Mouse (Mus musculus): ENCODE measurements around the gene Etv2.

The Etv2 gene

DNA sequence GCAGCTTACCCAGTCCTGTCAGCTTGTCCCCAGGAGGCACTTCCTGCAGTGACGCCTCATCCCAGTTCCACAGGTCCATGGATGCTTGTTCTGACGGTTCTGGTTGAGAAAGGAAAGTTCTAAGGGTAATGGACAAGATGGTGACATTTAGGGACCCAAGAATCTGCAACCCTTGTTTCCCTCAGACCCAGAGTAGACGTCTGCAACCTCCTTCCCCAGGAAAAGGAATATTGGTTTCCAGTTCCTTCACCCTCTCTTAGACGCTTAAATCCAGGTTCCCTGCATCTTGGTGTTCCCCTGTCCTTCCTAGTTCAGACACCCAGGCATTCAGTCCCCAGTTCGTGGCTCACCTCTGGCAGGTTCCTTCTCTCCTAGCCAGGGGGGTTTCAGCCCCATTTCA lies at the start of gene Etv2:
Gene Etv2, minus strand, starts transcription at position 101 of the 400 bp plus-strand sequence.
- no peak for DNase-seq (ENCODE audit: low spot score)

DNA sequence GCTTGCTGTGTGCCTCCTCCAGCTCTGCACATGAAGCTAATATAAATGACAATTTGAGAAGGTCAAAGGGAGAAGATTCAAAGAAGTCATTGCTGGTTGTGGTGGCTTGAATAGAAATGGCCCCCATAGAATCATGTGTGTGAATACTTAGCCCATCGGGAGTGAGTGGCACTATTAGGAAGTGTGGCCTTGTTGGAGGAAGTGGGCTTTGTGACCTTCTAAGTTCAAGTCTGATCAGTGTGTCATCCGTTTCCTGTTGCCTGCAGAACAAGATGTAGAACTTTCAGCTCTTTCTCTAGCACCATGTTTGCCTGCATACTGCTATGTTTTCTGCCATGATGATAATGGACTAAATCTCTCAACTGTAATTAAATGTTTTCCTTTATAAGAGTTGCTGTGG lies 47.8 kb upstream of the Etv2 start:
- no peak for DNase-seq (ENCODE audit: low spot score)

DNA sequence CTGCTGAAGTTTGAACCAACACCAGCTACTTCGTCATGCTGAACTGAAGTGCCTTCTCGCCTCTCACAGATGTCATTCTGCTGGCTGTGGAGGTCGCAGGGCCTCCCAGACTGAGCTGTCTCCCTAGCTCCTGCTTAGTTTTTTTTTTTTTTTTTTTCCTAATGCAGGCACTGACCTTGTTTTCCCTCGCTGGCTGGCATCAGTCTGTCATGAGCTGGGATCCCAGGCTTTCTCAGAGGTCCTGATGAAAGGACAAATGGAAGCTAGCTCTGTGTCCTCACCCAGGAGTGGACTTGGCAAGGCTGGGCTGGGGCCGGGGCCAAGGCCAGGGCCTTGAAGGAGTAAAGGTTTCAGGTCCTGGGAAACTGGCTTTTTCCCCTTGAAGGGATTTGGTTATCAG lies 46.2 kb upstream of the Etv2 start:
- DNase-seq (ENCODE audit: low spot score) = peak; percentile 37

DNA sequence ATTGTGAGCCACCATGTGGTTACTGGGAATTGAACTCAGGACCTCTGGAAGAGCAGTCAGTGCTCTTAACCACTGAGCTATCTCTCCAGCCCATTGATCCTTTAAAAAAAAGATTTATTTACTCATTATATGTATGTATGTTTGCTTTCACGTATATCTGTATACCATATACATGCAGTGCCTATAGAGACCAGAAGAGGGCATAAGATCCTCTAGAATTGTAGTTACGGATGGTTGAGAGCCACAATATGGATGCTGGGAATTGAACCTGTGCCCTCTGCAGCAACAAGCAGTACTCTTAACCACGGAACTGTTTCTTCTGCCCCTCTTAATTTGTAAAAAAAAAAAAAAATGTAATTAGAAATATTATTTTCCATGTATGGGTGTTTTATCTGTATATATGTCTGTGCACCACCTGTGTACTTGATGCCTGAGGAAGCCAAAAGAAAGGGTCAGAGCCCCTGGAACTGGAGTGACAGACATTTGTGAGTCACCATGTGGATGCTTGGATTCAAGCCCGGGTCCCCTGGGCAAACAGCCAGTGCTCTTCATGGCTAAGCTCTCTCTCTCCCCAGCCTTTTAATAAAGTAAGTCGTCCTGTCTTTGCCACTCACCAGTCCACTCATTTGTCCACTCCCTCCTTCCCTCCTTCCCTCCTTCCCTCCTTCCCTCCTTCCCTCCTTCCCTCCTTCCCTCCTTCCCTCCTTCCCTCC lies 42.8 kb upstream of the Etv2 start:
- DNase-seq (ENCODE audit: low spot score) = peak; percentile 15

DNA sequence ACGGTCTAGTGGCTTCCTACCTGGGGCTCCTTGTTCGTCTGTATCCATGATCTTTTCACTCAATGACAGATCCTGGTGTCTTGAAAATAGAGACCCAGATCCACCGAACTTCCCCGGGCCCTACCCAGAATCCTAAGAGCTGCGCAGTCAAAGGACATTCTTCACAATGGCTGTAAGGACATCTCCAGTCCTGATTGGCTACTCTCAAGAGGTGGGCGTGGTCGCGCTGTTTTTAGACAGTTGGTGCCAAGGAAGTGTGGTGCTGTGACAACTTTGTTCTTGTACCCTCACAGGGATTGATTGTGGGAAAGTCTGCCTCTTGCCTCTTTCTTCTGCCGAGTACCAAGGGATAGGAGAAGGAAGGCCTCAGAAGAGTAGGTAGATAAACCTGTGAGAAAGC lies 35.8 kb upstream of the Etv2 start, which contains the start of gene Pmis2:
Gene Pmis2, minus strand, starts transcription at position 126 of the 400 bp plus-strand sequence.
- DNase-seq (ENCODE audit: low spot score) = no peak

DNA sequence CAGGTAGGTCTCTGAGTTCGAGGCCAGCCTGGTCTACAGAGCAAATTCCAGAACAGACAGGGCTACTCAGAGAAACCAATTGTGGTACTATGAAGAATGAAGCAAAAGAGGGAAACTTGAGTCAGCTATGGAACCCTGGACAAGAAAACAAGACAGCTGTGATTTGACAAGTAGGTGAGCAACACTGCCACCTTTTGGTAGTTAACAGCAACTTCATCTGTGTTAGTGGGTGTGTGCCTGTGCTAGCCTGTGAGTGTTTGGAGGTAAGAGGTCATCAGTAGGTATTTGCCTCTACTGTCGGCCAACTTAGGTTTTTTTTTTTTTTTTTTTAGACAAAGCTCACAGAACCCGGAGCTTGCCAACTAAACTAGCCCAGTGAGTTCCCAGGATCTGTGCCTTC lies 33.6 kb upstream of the Etv2 start:
- DNase-seq (ENCODE audit: low spot score) = no peak

DNA sequence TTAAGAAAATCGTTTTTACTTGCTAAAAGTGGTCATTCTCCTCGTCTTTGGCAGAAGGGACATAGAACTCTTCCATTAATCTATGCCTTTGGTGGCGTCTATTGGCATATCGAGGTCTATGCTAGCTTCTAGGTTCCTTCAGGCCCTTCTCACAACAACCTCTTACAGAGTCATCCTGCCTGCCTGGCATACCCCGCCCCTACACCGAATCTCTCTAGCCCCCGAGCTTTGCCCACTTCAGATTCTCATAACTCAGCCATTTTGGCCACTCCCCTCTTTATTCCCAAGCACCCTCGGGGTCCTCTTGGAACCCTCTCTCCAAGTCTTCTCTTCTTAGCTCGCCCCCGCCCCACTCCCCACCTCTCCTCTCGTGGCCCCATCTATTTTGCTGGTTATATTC lies 29.7 kb upstream of the Etv2 start:
- DNase-seq (ENCODE audit: low spot score) = no peak

DNA sequence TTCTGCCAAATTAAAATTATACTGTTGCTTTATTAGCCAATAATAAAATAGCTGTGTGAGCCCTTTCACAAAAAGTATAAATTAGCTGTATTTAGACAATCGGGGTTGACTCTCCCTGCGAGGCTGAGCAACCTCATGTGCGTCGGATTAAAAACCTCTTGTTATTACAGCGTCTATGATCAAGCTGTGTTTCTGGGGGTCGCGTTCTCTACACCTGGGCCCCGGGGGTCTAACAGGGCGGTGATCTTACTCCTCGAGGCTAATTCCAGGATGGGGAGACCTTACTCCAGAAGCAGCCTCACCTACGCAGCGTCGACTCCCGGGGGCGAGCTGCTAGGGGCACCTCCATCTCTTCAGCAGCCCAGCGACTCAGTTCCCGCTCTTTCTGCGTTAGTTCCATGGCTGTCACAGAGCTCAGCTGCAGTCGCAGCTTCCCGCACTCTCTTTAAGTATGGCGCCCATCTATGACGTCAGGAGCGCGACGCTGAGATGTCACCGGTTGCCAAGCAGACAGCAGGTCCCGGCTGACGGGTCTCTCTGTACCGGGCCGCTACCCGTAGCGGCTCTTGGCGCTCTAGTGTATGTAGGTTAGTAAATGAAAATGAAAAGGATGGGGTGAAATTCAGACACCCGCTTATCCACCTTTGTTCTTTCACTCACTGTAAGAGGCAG lies 29.0 kb upstream of the Etv2 start, which contains the start of gene Haus5:
Gene Haus5, minus strand, starts transcription at position 466 of the 672 bp plus-strand sequence.
- peak; percentile 86 for DNase-seq (ENCODE audit: low spot score)

DNA sequence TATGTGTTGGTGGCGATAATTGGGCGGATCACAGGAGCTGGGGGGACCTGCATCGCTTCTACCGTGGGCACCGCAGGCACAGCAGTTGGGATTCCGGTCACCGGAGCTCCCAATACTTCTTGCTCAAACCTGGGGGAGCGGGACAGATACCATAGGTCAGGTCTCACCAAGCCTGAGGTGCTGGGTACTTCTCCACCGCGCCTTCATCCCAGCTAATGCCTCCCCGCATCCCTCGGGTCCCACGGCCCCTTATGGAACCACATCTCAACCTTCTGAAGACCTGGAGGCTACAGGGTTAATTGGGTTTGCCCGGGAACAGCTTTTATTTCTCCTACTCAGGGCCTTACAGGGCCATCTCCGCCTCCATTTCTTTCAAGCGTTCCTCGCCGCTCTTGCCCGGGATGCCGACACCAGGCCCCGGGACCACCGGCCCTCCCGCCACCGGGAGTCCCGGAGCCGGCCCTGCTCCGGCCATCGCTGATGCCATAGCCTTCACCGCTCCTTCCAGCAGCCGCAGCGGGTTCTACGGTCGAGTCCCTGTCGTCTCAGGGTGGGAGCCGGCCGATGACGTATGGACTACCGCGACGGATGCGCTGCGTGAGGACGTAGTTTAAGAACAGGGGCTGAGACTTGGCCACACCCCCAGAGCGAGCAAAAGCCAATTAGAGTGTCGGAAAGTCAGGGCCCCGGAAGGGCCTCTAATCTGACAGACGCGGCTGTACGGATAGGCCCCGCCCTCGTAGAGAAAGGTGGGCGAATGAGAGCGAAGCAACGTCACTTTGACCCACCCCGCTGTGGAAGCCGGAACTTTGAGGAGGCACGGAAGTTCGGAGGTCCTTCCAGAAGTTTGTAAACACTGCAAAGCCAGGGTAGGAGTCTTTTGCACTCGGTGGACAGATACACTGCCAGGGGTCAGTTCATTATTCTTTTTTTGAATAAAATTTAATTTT lies 14.2 kb upstream of the Etv2 start, which contains the start of gene Rbm42:
Gene Rbm42, minus strand, starts transcription at position 727 of the 950 bp plus-strand sequence.
- DNase-seq (ENCODE audit: low spot score) = peak; percentile 96

DNA sequence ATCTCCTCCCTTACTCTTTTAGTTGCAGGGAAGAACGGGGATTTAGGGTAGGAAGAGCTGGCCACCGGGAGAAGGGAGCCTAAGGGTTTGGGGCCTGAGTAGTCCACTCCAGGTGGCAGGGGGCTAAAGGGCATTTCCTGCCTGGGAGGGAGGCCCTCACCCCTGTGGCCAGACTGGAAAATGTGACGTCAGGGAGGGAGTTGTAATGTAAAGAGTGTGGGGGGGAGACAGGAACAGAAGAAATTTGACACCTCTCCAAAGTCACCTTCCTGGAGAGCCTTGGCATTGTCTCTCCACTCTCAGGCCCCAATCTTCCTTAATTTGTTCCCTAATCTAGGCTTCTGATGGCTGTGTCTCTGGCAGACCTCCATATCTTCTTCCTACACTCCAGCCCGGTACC lies 3.4 kb upstream of the Etv2 start:
- DNase-seq (ENCODE audit: low spot score) = no peak

DNA sequence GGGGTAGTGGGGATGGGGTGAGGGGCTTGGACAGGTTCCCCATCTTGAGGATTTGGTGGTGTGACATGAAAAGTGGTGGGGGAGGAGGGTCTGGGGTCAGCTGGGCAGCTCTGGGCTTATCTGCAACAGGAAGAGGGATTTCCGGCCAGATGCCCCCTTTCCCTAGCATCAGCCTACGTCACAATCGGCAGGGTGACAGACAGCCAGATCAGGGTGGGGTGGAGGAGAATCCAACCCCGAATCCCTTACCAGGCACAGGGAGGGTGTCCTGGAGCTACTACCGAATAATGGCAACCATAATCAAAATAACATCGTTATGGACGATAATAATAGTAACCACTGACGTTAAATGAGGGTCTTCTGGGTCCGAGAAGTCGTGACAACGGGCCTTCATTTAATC lies 743 bp upstream of the Etv2 start:
- no peak for DNase-seq (ENCODE audit: low spot score)

DNA sequence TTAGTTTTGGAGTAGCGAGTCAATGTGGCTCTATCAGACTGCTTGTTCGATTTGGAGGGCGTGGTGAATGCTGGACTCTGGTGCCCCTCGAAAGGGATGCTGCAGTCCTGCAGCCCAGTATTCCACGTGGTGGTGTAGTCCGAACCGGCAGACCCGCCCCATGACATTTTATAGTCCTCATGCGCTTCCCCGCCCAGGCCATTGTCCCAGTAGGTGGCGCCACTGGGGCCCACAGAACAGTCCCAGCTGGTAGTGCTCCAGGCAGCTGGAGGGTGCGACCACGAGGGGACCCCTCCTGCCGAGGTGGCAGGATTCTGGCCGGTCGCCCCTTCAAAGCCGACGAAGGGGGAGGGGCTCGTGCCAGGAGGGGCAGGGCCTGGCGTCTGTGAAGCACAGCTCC lies 1.0 kb downstream of the Etv2 start:
- DNase-seq (ENCODE audit: low spot score) = peak; percentile 48

DNA sequence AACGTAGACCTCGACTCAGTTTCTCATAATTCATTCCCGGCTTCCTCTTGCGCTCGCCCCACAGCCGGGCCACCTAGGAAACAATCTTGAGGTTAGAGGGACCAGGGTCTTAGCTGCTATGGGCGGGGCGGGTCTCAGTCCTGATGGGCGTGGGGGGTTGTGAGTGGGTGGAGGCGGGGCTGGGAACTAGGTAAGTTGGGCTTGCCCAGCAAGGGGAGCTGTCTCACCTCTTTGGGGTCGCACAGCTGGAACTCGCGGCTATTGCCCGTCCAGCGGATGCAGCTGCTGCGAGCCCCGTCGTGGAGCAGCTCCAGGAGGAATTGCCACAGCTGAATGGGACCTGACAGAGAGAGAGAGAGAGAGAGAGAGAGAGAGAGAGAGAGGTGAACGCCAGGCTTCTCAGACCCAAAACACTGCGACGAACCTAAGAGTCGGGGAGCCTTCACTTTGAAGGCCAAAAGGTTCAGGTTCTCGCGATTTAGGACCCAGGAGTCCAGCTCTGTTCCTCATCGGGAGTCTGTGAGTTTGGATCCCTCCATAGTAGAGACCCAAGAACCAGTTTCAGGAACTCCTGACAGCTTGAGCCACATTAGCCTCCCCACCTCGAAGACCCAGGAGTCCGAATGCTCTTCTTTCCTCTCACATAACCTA lies 1.8 kb downstream of the Etv2 start:
- no peak for DNase-seq (ENCODE audit: low spot score)

DNA sequence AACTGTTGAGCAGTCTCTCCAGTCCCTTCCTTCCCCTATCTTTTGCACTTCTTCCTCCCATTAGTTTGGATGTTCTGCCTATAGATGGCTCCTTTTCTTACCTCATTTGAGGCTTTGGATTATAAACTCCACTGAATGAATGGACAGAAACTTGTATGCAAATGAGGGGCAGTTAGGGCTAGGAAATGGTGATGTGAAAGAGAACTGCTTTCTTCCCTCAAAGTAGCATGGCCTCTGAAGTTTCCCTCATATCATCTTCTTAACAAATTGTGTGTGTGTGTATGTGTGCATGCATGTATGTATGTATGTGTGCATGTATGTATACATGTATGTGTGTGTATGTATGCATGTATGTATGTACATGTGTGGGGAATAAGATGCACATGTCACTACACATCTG lies 6.6 kb downstream of the Etv2 start:
- no peak for DNase-seq (ENCODE audit: low spot score)

DNA sequence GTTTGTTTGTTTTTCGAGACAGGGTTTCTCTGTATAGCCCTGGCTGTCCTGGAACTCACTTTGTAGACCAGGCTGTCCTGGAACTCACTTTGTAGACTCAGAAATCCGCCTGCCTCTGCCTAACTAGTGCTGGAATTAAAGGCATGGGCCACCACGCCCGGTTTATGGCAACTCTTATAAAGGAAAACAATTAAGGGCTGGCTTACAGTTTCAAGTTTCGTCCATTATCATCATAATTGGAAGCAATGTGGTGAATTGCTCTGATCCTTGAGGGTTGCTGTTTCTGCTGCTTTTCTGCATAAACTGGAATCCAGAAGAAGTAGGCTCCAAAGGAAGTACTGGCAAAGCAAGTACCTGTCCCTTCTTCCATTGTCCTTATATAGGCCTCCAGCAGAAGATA lies 9.0 kb downstream of the Etv2 start:
- no peak for DNase-seq (ENCODE audit: low spot score)

DNA sequence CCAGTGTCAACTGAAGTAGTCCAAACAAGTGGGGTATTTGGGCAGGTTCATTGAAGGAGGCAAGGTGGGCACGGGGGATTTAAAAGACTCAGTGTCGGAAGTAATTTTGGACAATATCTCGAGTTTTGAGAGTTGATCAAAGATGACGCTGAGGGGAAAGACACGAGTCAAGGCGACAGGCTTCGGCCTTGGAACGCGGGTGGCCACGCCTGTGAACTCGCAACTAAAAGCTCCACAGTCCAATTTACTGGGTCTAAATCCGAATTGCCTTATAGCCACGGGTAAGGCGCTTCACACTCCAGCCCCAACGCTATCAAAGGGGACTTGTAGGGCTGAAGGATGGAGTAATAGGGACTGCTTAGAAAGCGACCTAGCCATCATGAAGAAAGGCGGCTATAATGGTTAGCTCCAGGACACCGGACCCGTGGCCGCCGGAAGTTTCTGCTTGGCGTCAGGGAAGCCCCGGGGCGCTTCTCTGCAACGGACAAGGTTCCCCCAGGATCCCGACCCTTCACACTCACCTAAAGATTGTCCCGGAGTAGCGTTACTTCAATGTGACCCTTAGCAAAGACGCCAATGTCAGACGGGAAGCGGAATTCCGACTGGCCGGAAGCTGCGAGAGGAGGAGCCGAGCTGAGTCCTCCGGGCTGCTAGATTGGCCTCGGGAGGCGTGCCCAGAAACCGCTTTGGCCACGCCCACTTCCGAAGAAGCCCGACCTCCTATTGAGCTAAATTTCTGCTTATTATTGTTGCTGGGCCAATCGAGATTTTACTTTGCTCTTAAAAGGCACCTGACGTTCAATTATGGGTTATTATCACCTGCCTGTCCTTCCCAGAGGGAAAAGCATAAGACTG lies 9.9 kb downstream of the Etv2 start, which contains the start of gene Cox6b1:
Gene Cox6b1, minus strand, starts transcription at position 622 of the 855 bp plus-strand sequence.
- peak; percentile 85 for DNase-seq (ENCODE audit: low spot score)

DNA sequence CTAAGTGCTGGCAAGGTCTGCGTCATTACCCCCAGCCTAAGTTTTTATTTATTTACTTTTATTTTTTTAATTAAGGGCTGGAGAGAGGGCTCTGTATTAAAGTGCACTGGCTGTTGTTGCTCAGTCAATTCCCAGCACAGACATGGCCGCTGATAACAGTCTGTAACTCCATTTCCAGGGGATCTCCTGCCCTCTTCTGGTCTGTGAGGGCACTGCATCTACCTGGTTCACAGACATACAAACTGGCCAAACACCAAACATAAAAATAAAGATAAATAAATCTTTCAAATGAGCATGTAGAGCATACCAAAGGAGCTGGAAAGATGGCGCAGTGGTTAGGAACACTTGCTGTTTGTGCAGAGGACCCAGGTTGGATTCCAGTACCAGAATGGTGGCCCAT lies 16.4 kb downstream of the Etv2 start:
- no peak for DNase-seq (ENCODE audit: low spot score)

DNA sequence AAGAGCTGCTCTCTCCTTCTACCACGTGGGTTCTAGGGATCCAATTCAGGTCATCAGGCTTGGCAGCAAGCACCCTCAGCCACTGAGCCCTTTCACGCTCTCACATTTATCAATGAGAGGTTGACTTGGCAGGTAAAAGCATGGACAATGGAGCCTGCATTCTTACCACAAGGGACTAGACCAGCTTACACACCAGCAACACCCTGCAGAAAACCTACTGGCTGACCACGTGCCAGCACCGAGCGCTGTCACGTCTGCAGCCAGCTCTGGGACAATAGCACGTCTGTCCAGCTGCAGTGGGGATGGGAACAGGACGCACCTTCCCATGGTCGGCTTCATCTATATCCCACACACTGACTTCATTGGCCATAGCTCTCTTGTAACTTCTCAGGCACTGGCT lies 17.0 kb downstream of the Etv2 start:
- DNase-seq (ENCODE audit: low spot score) = no peak

DNA sequence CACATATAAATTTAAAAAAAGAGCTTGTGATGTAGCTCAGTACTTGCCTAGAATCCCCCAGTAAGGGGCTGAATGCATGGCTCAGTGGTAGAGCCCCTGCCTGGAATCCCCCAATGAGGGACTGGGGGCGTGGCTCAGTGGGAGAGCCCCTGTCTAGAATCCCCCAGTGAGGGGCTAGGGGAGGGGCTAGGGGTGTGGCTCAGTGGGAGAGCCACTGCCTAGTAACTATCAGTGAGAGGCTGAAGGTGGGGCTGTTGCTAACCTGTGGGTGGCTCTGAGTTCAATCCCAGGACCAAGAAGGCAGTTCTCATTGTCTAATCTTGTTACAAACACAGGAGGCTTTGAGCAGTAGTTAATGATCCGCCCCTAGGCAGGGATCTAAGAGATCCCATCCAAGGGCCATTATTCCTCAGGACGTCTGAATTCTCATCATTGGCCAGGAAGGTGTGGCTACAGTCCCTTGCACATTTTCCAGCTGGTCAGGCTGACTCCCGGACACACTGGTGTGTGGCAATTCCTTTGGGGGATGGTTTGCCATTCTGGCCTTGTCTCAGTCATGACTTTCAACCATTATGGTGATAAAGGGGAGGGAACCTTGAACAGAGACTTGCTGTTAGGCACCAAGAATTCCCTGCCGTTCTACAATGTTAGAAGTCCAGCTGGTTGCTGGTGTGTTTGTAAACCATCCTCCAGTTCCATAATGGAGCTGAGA lies 20.4 kb downstream of the Etv2 start:
- no peak for DNase-seq (ENCODE audit: low spot score)

DNA sequence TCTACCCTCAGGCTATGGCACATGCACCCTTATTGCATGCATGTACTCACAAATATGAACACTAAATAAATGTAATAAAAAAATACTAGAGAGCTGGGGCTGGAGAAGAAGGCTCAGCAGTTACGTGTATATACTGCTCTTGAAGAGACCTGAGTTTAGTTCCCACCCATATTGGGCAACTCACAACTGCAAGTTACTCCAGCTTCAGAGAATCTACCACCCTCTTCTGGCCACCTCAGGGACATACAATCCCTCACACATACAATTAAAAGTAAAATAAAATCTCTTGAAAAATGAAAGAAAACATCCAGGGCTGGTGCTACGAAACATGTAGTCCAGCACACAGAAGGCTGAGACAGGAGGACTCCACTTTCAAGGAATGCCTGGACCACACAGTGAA lies 21.2 kb downstream of the Etv2 start:
- DNase-seq (ENCODE audit: low spot score) = no peak

All from ovary, postnatal 36 days (tissue).